Mouse (Mus musculus): ENCODE data around the gene Ski.

Gene Ski

DNA sequence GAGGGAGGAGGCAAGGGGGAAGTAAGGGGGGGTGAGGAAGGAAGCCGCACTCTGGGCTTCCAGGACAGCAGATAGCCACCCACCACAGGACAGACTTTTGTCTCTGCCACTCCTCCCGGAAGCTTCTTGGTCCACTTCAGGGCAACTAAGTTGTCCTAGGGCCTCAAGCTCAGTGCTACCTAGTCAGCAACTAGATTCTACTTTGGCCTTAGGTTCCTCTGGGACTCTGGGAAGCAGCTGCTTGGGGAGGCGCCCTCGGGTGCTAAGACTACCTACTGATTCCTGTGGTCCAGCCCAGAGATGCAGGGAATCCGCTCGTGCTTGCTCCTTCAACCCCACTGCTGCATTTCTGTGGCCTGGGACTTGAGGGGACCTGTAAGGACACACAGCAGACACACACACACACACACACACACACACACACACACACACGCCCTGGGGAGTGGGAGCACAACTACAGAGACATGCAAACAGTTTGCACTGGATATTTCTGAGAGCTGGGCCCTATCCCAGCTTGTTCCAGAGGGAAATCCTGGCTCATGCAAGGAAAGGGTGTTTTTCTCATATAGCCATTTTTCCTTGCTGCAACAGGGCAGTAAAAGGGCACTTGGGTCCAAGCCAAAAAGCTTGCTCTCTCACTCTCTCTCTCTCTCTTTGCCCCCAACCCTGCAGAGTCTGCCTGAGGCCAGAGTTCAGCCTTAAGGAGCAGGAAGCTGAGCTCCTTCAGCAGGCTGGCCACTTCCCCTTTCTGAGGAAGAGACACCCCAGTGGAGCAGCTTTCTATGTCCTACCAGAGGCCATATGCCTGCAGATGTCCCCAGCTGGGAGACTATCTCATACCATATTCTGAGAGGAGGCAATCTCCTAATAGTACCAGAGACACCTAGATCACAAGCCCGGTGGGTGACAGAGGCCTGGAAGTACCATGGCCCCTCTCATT is 12.2 kb upstream of the Ski start:
- no peak for DNase-seq (ENCODE audit: low read depth, low spot score)

DNA sequence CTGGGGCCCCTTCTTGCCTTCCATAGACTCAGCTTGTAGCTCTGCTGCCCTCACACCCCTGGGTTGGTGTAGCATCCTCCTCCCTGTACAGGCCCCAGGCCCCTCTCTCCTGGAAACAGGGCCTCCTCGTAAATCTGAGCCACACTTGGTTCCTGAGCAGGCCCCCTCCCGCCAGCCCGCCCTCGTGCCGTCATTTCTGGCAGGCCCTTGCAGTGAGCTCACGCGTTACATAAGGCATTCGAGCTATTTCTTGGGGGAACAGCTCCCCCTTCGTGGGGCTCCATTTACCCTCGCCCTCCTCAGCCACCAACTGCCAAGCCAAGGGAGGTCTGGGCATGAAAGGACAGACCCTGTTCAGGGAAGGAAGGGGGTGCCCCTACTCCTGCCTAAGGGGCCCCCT is 11.5 kb upstream of the Ski start:
- DNase-seq (ENCODE audit: low read depth, low spot score) = no peak

DNA sequence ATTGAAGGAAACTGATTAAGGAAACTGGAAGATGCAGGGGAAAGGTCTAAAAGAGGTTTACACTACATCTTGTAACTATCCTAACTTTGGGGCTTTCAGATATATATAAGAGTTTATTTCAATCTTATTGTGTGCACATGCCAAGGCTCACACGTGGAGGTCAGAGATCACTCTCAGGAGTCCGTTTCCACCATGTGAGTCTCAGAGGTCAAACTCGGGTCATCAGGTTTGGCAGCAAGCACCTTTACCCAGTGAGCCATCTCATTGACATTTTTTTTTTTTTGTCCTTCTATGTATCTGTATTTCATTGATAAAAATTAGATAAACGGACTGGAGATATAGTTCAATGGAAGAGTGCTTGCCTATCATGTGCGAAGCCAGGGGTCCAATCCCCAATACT is 6.1 kb upstream of the Ski start:
- DNase-seq (ENCODE audit: low read depth, low spot score) = no peak

DNA sequence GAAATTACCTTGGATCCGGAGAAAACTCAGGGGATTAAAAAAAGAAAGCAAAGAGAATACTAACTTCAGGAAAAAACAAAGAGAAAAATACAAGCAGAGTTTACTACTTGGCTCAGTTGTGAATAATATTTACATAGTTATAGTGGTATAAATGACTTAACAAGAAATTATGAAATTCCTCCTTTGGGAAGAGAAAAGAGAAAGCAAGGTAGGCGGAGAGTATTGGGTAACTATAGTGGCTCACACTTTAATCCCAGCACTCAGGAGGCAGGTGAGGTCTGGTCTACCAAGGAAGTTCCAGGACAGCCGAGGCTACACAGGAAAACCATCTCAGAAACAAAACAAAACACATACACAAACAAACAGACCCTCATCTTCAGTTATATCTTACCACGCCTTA is 5.6 kb upstream of the Ski start:
- no peak for DNase-seq (ENCODE audit: low read depth, low spot score)

DNA sequence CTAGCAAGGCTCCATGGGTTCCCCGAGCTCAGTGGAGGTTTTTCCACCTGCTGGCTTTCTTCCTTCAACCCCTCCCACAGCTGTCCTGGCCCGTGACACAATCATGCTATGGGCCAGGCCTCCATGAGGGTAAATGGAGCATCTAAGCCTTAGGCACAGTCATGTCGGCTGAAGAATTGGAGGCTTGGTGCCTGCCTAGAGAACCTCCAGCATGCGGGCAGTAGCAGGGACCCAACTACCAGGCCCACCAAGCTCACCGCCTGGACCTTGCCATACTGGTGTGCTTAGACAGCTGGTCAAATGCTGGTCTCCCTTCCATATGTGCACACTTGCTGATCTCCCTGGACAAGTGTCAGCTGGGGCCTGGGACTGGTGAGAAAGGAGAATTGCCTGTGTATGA is 3.5 kb upstream of the Ski start:
- no peak for DNase-seq (ENCODE audit: low read depth, low spot score)

DNA sequence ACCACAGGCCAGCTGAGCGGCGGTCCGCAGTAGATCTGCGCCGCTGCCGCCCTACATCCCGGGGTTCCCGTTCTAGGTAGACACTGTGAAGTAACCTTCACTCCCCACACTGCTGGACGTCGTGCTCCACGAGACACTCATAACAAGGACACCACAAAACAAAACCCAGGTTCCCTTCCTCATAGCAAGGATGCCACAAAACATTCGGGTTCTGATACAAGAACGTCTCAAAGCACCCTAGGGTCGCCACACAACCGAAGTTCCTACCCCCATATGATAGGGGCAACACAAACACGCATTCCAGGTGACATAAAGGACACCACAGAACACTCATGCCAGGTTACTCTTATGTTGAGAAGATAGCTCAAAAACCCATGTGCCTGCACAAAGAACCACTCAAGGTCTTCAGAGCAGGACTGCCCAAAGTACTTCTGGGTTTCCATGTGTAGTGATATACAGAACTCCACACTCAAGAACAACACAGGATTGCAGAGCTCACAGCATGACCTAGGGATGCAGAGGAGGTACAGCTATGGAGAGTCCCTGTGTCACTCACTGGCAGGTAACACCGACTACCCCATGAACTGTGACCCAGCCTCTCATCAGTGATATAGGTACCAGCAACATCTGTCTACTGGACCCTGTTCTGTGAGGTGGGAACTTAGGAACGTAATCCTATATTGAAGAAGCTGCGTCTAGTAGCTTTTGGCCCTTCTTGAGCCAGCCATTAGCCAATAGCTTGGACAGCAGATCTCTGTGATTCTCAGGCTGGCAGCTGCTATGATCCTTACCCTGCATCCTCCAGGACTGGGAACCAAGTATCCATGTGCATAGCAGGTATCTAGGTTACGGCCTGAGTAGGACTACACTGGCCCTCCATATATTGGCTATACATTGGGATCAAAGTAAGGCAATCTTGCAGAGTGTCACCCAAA is 1.5 kb upstream of the Ski start:
- DNase-seq (ENCODE audit: low read depth, low spot score) = no peak

DNA sequence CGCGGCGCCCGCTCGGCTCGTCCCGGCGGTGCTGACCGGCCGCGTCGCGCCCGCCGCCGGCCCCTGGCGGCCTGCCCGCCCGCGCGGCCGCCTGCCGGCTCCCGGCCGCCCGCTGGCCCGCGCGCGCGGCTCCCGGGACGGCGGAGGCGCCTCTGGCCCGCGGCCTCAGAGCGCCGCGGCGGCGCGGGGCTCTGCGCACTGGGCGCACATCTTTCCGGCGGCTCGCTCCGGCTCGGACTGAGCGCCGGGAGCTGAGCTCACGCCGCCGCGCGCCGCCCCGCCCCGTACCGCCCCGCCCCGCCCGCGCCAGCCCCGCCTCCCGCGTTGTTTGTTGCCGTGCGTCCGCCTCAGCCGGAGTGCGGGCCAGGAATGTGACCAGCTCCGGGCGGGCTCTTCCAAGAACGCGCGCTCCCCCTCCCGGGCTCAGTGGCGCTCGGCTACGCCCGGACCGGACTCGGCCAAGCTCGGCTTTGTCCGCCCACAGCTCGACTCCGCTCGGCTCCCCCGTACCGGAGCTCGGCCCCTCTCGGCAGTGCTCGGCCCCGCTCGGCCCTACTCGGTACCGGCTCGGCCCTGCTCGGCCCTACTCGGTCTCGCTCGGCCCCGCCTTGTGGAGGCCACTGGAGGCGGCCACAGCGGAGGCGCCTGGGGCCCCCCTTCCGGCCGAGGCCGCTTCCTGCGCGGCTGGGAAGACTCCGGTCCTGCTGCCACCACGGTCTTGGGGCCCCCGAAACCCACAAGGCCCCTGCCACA is 625 bp upstream of the Ski start:
- DNase-seq (ENCODE audit: low read depth, low spot score) = peak; percentile 96

DNA sequence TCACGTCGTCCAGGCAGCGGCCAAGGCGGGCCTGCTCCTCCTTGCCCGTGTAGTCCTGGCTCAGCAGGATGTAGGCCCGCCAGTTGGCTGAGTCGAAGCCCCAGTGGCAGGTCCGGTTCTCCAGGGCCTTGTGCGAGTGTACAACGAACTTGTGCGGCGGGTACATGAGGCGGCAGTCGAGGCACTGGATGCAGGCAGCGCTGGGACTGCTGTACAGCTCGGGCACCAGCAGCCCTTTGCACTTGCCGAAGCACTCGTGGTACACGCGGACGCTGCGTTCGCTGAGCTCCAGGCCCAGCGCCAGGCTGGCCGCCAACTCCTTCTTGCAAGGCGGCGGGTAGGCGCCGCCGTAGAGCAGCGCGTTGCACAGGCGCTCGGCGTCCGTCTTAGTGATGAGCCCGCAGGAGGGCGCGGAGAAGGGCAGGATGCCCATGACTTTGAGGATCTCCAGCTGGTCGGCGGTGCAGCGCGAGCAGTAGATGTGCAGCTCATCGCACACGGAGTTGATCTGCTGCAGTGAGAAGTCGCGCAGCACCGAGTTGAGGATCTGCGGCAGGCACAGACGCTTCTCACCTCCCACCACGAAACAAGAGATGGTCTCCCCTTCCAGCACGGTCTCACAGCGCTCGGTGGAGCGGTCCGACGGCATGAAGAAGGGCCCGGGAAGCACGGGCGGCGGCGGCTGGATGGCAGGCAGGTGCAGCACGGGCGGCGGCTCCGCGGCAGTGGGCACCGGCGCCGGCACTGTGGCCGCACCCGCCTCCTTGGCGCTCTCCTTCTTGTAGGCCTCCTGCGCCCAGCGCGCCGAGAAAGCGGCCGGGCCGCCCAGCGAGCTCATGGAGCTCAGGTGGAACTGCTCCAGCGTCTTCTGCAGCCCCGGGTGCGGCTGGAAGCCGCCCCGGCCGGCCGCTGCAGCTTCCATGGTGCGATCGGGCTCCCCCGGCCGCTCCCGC is 517 bp downstream of the Ski start:
- DNase-seq (ENCODE audit: low read depth, low spot score) = peak; percentile 74

DNA sequence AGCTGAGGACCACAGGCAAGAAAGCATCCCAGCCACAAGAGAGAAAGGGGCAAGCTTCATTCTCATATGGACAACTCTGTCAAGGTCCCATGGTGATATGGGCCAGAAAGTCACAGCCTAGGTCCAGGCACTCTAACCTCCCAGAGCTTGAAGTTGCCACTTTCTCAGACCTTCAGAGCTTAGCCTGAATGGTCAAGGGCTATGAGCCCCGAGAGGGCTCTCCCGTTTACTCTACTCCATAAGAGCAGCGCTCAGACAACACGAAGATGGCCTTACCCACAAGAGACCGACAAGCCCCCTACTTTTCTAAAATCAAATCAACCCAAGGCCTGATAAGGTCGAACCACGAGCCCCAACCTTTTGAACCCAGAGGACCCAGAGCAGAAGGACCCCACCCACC is 1.3 kb downstream of the Ski start:
- no peak for DNase-seq (ENCODE audit: low read depth, low spot score)

DNA sequence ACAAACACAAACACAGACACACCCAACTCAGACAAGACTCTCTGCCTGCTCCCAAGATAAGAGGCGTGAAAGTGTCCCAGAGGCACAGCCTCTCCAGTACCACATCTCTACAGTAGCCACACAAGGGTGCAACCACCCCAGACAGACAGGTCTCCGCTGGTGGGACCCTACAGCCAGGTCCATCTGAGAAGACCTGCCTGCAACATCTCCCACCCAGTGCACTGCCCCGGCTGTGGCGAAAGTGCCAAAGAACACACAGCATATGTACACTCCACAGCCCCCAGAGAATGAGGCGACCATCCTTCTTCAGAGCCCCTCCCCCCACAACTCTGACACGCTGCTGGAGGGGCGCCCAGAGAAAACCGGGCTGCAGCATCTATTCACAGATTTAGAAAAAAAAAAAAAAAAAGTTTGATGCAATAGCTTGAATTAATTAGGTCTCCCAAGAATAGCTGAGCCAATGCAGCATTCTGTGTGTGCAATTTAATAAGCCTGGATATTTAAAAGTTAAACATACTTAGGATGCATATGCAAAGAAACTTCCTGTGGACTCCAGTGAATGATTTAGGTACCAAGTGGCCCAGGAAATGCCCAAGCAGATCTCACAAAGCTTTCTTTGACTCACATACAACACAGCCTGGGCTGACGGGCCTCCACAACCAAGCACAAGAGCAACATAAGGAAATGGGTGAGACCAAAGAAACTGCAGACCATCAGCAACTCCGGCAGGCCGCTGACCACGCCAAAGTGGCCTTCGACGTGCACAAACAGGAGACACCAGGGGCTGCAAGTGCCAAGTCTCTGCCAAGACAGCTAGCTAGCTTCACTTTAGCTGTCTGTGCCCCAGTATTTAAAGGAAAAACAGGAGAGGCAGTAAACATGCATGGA is 1.9 kb downstream of the Ski start:
- no peak for DNase-seq (ENCODE audit: low read depth, low spot score)

DNA sequence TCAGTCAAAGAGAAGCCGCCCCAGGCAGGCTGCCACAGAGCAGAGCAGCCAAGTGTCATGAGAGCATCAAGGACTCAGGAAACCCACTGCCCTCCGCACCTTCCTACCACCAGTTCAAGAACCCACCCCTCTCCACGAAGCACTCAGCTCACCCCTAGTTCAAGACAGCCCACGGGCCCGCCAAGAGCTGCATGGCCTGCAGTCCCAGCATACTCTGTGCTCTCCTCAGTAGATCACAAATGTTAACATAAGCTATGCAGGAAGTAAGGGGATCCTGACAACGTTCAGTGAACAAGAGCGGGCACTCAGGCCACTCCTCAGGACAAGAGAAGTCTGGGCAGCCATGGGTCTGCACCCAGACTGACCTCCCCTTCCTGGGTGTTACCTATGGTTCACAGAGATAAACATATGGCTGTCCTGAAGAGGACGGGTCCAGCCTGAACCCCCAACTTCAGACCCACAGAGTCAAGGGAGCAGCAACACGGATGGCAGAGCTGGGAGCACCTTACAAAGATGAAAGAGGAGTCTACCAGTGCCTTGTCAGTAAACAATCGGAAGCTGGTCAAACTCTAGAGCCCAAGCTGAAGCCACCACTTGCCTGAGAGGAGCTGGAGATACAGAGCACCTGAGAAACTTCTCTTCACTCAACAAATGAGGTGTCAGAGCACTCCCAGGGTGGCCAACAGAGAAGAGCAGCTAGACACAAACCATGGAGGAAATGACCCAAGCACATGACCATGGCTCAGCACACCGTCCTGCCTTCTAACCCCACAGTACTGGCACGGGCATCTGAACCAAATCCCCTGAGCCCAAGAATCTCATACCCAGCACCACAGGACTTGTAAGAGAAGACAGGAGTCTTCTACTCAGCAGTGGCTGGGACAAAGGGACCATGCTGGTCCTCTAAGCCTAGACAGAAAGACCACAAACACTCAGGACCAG is 2.9 kb downstream of the Ski start:
- no peak for DNase-seq (ENCODE audit: low read depth, low spot score)

DNA sequence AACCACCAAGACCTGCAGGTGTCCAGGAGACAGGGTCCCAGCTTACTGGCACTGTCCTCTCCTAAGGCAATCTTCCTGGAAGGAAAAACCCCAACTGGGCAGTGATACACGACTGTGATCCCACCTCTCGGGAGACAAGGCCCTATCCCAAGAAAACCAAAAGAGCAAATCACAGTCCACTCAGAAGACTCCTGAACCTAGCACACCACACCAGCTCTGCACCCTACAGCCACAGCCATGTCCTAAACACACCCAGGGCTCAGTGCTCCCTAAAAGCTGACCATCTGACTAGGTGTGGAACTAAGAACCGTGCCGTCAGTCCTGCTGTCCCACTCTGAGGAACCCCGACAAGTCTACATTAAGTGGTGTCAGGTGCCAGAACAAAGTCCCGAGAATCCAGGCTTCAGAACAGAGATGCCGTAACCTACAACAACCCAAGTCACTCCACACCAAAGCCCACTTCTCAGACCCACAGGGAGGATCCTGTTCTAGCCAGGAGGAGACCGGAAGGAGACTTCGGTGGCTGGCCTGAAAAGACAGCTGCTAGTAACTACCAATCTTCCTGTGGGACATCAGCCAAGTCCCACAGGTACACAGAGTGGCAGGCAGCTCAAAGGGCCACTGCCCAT is 4.2 kb downstream of the Ski start:
- peak; percentile 35 for DNase-seq (ENCODE audit: low read depth, low spot score)

DNA sequence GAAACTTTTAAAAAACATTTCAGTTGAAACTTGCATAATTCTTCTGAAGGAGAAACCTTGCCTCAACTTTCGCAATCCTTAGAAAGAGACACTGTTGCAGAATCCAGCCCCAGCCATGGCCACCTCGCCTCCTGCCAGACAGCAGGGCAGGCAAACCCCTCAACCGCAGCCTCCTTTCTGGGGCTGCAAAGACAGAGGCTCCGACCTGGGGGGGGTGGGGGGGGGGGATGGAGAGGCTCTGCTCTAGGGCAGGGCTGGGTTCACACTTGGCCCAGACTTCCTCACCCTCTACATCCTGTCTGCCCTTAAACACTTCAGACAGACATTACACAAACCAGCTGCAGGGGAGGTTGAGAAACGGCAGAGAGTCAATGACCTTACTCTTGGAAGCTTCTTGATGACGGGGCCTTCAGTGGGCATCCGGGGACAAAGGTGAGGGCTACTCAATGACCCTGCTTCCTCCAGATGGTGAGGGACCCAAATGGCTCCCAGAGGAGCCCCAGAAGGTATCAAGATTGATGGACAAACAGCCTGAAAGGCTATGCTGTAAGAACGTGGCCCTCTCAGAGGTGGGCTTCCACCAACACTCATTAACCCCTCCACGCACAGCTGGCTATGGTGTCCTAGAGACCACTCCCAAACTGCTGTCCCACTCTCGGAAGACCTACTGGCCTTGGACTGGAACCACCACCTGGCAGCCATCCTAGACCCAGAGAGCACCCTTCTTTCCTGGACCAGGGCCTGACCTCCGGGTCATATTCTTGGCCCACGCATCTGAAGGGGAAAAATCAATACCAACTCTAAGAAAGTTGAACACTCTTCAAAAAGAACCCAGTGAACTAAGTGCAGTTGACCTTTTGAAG is 4.9 kb downstream of the Ski start:
- DNase-seq (ENCODE audit: low read depth, low spot score) = no peak

DNA sequence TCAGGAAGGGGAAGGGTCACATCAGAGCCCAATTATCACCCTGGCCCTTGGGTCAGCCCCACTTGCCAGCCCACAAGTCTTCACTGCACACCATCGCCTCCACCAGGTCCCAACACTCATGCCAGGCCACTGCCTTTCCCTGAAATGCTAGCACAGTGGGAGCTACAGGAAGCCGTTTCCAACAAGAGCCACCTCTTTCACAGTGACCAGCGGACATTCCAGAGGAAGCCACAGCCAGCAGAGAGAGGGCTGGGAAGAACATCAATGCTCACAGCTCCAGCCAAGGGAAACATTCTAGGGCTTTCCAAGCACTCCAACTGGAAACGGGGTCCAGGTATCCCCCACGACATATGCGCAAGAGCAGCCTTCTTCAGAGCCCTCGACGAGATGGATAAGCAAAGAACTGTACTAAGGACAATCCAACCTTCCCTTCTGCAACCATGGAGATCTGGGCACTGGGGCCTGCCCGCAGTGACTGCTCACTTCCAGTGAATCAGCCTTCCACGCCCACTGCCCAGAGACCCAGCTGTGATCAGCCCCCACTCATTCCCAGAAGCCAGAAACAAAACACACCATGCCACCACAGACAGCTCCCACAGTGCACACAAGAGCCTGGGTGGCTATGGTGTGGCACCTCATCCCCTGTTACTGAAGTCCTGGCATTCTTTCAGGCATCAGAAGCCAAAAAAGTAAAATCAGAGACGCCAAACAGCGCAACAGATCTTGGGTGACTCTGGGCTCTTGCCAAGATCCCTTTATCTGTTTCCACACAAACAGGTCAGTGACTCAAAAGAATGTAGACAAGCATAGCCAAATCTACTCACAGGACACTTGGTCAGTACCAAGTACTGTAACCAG is 6.4 kb downstream of the Ski start:
- DNase-seq (ENCODE audit: low read depth, low spot score) = no peak

DNA sequence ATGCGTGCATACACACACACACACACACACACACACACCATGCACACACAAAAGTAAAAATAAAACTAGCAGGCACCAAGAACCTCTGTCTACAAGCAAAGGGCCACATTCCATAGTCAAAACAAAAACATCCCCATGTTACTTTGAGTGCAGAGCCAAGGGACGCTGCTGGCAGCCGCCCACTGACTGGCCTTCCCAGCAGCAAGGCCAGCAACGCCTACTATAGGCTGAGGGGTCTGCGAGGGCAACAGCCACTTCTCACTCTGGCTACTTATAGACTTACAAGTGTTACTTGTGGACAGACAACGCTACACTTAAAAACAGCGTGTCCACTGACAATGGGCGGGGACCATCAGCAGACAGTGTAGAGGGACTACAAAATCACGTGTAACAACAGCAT is 7.2 kb downstream of the Ski start:
- DNase-seq (ENCODE audit: low read depth, low spot score) = no peak

DNA sequence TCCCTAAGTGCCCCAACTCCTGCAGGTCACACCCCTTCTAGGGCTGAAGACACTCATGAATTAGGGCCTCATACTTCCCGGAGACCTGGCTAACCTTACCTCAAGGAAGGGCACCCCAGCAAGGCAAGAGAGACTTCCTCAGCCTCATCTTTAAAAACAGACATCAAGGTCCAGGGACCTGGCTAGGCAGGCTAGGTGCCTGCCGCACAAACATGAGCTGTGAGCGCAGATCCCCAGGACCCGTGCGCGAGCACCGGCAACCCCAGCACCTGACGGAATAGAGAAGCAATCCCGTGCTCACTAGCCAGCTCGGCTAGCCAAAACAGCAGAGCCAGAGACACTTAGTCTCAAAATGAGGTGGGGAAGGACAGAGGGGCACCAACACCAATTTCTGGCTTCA is 7.6 kb downstream of the Ski start:
- no peak for DNase-seq (ENCODE audit: low read depth, low spot score)

Data from ZHBTc4 (cell line).